Mouse (Mus musculus): ENCODE data around the gene Frmpd4. TPM values are rescaled to one million over a fixed set of nuclear protein-coding genes. Genes with fewer than 3 reads are reported as not detected.

Gene Frmpd4
- polyA plus RNA-seq, 1 experiment from 2014 or later, result 0.91 TPM

DNA sequence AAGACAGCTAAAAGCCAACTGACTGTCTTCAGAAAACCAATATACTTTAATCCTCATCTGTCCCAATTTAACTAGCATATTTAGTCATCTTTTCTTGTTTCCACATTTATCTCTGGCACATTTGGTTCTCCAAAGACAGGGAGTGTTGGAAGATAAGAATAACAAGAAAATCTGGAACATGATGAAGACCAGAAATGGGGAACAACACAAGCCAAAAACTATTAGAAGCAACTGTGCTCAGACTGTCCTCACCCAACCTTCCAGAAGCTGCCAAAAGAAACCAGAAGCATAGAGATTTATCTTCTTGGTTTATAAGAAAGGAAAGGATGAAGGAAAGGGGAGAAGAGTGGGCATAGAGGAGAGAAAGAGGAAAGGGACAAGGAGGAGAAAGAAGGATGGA is 748.6 kb downstream of the Frmpd4 start:
- H3K27me3 ChIP-seq (ENCODE audit: control insufficient read depth, insufficient read depth, low read length), result no peaks in the 10 kb centered on the region
- H3K4me3 ChIP-seq (ENCODE audit: low read length), result no peak overlapping the region
- H3K27ac ChIP-seq (ENCODE audit: low read depth, low read length), result no peak overlapping the region
- H3K36me3 ChIP-seq (ENCODE audit: control insufficient read depth, insufficient read depth, low read length), result no peaks in the 10 kb centered on the region
- no peak overlapping the region for H3K4me2 ChIP-seq (replicated peaks; ENCODE audit: low read depth, low read length)
- no peak overlapping the region for H3K9ac ChIP-seq (ENCODE audit: low read depth, low read length)
- no peaks in the 10 kb centered on the region for H3K4me1 ChIP-seq (ENCODE audit: control insufficient read depth, insufficient read depth, low read length)
- no peaks in the 10 kb centered on the region for H3K9me3 ChIP-seq (ENCODE audit: control insufficient read depth, low read length)
- ATAC-seq (ENCODE audit: low FRiP score, low TSS enrichment), result no peak

- no peak overlapping the region for H3K4me3 ChIP-seq (ENCODE audit: low read length)
- H3K36me3 ChIP-seq (ENCODE audit: control insufficient read depth, insufficient read depth, low read length), result no peaks in the 10 kb centered on the region
- no peak overlapping the region for H3K4me2 ChIP-seq (replicated peaks; ENCODE audit: low read depth, low read length)
- H3K9ac ChIP-seq (ENCODE audit: low read depth, low read length), result no peak overlapping the region
- WGBS, result 51% methylated on average over 4 of the region's 4 CpGs
- H3K27ac ChIP-seq (ENCODE audit: low read depth, low read length), result no peak overlapping the region
- no peaks in the 10 kb centered on the region for H3K9me3 ChIP-seq (ENCODE audit: control insufficient read depth, low read length)
- H3K27me3 ChIP-seq (ENCODE audit: control insufficient read depth, insufficient read depth, low read length), result no peaks in the 10 kb centered on the region; the same call in 1 of the 2 replicates
- ATAC-seq (ENCODE audit: low FRiP score, low TSS enrichment), result no peak
- H3K4me1 ChIP-seq (ENCODE audit: control insufficient read depth, insufficient read depth, low read length), result no peaks in the 10 kb centered on the region
Measured at GRCm38 (mm10) chrX:167817363-167817762, 759.7 kb downstream of the Frmpd4 start.

DNA sequence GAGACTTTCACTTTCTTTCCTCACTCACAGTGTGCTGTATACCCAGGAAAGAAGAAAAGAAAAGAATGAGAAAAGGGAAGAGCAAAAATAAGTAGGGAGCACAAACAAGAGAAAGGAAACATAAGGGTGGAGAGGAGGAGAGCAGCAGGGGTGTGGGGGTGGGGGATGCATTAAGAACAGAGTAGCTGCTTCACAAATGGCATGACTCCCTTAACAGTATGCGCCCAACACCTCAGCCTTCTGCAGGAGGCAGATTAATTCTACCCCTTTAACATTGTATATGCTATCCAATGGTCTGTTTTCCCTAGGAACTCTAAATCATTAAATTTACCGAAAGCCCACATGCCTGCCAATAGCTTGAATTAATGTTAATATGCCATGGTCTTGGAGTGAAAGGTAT is 766.9 kb downstream of the Frmpd4 start:
- no peak for ATAC-seq (ENCODE audit: low FRiP score, low TSS enrichment)
- WGBS, result 85% methylated on average over 2 of the region's 2 CpGs

GRCm38 (mm10) chrX:167808572-167808971 is 768.5 kb downstream of the Frmpd4 start:
- H3K36me3 ChIP-seq (ENCODE audit: control insufficient read depth, insufficient read depth, low read length), result no peaks in the 10 kb centered on the region
- no peak overlapping the region for H3K9ac ChIP-seq (ENCODE audit: low read depth, low read length)
- no peak overlapping the region for H3K27ac ChIP-seq (ENCODE audit: low read depth, low read length)
- no peaks in the 10 kb centered on the region for H3K9me3 ChIP-seq (ENCODE audit: control insufficient read depth, low read length)
- WGBS, result 96% methylated on average over 5 of the region's 5 CpGs
- no peaks in the 10 kb centered on the region for H3K4me1 ChIP-seq (ENCODE audit: control insufficient read depth, insufficient read depth, low read length)
- no peak overlapping the region for H3K4me3 ChIP-seq (ENCODE audit: low read length)
- no peak for ATAC-seq (ENCODE audit: low FRiP score, low TSS enrichment)
- no peak overlapping the region for H3K4me2 ChIP-seq (replicated peaks; ENCODE audit: low read depth, low read length)
- H3K27me3 ChIP-seq (ENCODE audit: control insufficient read depth, insufficient read depth, low read length), result peaks cover 3% of the 10 kb centered on the region; the same call in 1 of the 2 replicates

More for the DNA sequence above, 766.9 kb downstream of the Frmpd4 start:
- H3K4me1 ChIP-seq (ENCODE audit: control insufficient read depth, insufficient read depth, low read length), result no peaks in the 10 kb centered on the region
- H3K4me3 ChIP-seq (ENCODE audit: low read length), result no peak overlapping the region
- H3K9me3 ChIP-seq (ENCODE audit: control insufficient read depth, low read length), result no peaks in the 10 kb centered on the region
- peaks cover 3% of the 10 kb centered on the region; the same call in 1 of the 2 replicates for H3K27me3 ChIP-seq (ENCODE audit: control insufficient read depth, insufficient read depth, low read length)
- H3K4me2 ChIP-seq (replicated peaks; ENCODE audit: low read depth, low read length), result no peak overlapping the region
- H3K27ac ChIP-seq (ENCODE audit: low read depth, low read length), result no peak overlapping the region
- H3K9ac ChIP-seq (ENCODE audit: low read depth, low read length), result no peak overlapping the region
- H3K36me3 ChIP-seq (ENCODE audit: control insufficient read depth, insufficient read depth, low read length), result no peaks in the 10 kb centered on the region

DNA sequence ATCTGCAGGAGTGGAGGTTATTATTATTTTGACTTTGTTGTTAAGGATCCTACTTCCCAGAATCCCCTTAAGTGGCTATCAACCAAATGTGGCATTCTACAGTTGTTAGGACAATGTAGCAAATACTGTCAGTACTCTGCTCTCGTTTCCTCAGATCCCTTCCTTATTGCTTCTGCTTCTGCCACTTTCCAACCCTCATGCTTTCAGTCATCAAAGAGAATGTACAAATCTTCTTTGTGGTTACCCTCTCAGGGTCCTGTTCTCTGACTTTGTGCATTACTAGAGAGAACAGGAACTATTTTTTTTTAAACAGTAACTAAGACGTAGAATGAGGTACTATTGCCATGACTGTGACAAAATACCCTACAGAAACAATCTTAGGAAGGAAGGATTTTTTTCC is 788.3 kb downstream of the Frmpd4 start:
- Histone ChIP-seq H3K4me2 (replicated peaks; ENCODE audit: low read depth, low read length) (no peak overlapping the region), H3K36me3 (ENCODE audit: control insufficient read depth, insufficient read depth, low read length) (no peaks in the 10 kb centered on the region), H3K27ac (ENCODE audit: low read depth, low read length) (no peak overlapping the region), H3K9me3 (ENCODE audit: control insufficient read depth, low read length) (no peaks in the 10 kb centered on the region), H3K4me1 (ENCODE audit: control insufficient read depth, insufficient read depth, low read length) (no peaks in the 10 kb centered on the region), H3K27me3 (ENCODE audit: control insufficient read depth, insufficient read depth, low read length) (no peaks in the 10 kb centered on the region), H3K4me3 (ENCODE audit: low read length) (no peak overlapping the region), H3K9ac (ENCODE audit: low read depth, low read length) (no peak overlapping the region)
- 87% methylated on average over 2 of the region's 2 CpGs for WGBS
- no peak for ATAC-seq (ENCODE audit: low FRiP score, low TSS enrichment)

DNA sequence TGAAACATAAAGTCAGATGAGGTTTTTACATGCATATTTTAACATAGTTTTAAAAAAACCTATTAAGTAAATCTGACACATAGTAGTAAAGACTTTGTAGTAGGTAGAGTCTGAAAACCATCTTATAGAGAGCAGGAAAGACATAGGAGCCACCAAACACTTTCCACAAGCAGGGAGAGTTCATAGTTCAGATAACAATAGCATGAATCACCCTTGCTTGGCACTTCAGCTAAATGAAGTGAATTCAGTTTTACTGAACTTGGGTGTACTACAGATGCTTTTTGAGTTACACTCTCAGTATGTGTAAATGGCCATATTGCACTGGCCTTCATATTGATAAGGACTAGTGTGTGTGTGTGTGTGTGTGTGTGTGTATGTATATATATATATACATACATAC is 793.5 kb downstream of the Frmpd4 start:
- Histone ChIP-seq H3K27me3 (ENCODE audit: control insufficient read depth, insufficient read depth, low read length) (no peaks in the 10 kb centered on the region), H3K4me3 (ENCODE audit: low read length) (no peak overlapping the region), H3K9me3 (ENCODE audit: control insufficient read depth, low read length) (no peaks in the 10 kb centered on the region), H3K4me1 (ENCODE audit: control insufficient read depth, insufficient read depth, low read length) (no peaks in the 10 kb centered on the region), H3K27ac (ENCODE audit: low read depth, low read length) (no peak overlapping the region), H3K4me2 (replicated peaks; ENCODE audit: low read depth, low read length) (no peak overlapping the region), H3K36me3 (ENCODE audit: control insufficient read depth, insufficient read depth, low read length) (no peaks in the 10 kb centered on the region), H3K9ac (ENCODE audit: low read depth, low read length) (no peak overlapping the region)
- ATAC-seq (ENCODE audit: low FRiP score, low TSS enrichment), result no peak

- Histone ChIP-seq H3K27me3 (ENCODE audit: control insufficient read depth, insufficient read depth, low read length) (peaks cover 4% of the 10 kb centered on the region; the same call in 1 of the 2 replicates), H3K9me3 (ENCODE audit: control insufficient read depth, low read length) (no peaks in the 10 kb centered on the region), H3K9ac (ENCODE audit: low read depth, low read length) (no peak overlapping the region), H3K27ac (ENCODE audit: low read depth, low read length) (no peak overlapping the region), H3K4me1 (ENCODE audit: control insufficient read depth, insufficient read depth, low read length) (no peaks in the 10 kb centered on the region), H3K36me3 (ENCODE audit: control insufficient read depth, insufficient read depth, low read length) (no peaks in the 10 kb centered on the region), H3K4me2 (replicated peaks; ENCODE audit: low read depth, low read length) (no peak overlapping the region), H3K4me3 (ENCODE audit: low read length) (no peak overlapping the region)
- no peak for ATAC-seq (ENCODE audit: low FRiP score, low TSS enrichment)
- WGBS, result 72% methylated on average over 3 of the region's 3 CpGs
Measured at GRCm38 (mm10) chrX:167719564-167719981, 857.5 kb downstream of the Frmpd4 start.

DNA sequence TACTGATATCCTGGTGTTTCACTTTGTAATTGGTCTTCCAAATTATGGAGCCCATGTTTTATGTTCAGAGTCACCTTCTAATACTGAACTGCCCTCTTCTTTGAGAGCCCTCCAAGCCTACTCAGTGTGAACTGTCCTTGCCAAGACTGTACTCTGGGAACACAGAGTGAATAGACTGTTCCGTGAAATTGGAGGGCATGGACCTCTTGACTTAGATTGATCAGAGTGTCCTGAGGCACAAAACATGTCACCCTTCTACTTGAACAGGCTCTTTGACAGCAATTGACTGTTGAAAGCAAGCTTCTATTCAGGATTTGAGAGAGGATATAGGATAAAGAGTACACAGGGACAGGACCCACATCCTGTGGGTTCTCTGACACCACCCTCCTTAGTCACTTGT is 857.9 kb downstream of the Frmpd4 start:
- H3K27ac ChIP-seq (ENCODE audit: low read depth, low read length), result no peak overlapping the region
- H3K4me1 ChIP-seq (ENCODE audit: control insufficient read depth, insufficient read depth, low read length), result no peaks in the 10 kb centered on the region
- no peak overlapping the region for H3K4me2 ChIP-seq (replicated peaks; ENCODE audit: low read depth, low read length)
- no peak for ATAC-seq (ENCODE audit: low FRiP score, low TSS enrichment)
- peaks cover 4% of the 10 kb centered on the region; the same call in 1 of the 2 replicates for H3K27me3 ChIP-seq (ENCODE audit: control insufficient read depth, insufficient read depth, low read length)
- WGBS, result 78% methylated on average over 1 of the region's 1 CpGs
- no peaks in the 10 kb centered on the region for H3K9me3 ChIP-seq (ENCODE audit: control insufficient read depth, low read length)
- H3K9ac ChIP-seq (ENCODE audit: low read depth, low read length), result no peak overlapping the region
- H3K36me3 ChIP-seq (ENCODE audit: control insufficient read depth, insufficient read depth, low read length), result no peaks in the 10 kb centered on the region
- H3K4me3 ChIP-seq (ENCODE audit: low read length), result no peak overlapping the region

DNA sequence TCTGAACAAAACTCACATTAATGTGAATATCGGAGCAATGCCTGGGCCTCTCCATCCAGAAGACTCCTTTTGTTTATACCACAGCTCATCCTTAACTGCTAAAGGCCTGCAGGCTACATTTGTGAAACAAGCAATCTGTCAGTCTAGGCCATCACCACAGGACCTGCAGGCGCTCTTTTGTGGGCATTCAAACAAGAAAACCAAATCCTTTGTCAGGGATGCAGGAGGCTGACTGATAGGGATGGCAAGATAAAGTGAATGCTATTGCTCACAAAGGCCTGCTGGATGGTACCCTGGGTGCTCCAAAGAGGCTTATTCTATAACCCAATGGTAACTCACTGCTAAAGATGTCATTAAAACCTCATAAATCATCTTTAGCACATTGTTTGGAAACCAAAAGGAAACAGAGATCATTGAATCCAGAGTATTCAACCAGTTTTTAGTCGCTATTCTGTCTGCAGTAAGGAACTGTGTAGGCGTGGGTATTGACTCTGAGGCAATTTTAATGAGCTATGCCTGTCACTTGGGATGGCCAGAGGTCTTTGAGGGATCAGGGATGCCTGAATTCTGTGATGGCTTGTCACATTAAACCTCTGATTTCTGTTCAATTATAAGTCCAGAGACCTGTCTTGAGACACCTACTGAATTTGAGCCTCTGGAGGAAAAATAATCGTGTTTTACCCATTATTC is 922.1 kb downstream of the Frmpd4 start:
- no peaks in the 10 kb centered on the region for H3K4me1 ChIP-seq (ENCODE audit: control insufficient read depth, insufficient read depth, low read length)
- no peaks in the 10 kb centered on the region for H3K36me3 ChIP-seq (ENCODE audit: control insufficient read depth, insufficient read depth, low read length)
- 60% methylated on average over 5 of the region's 5 CpGs for WGBS
- H3K27me3 ChIP-seq (ENCODE audit: control insufficient read depth, insufficient read depth, low read length), result peaks cover 2% of the 10 kb centered on the region; the same call in 1 of the 2 replicates
- H3K9me3 ChIP-seq (ENCODE audit: control insufficient read depth, low read length), result no peaks in the 10 kb centered on the region
- no peak overlapping the region for H3K4me3 ChIP-seq (ENCODE audit: low read length)
- H3K4me2 ChIP-seq (replicated peaks; ENCODE audit: low read depth, low read length), result no peak overlapping the region
- H3K27ac ChIP-seq (ENCODE audit: low read depth, low read length), result no peak overlapping the region
- no peak overlapping the region for H3K9ac ChIP-seq (ENCODE audit: low read depth, low read length)
- no peak for ATAC-seq (ENCODE audit: low FRiP score, low TSS enrichment)

Data from kidney, embryonic 14.5 days (tissue).